Mouse (Mus musculus) embryonic facial prominence, embryonic 15.5 days (tissue): ENCODE measurements at regions not wholly inside any gene's neighbourhood (a gene's known extent, or its start where the extent isn't known, plus 50 kb on each side); places are given as distances from the start of the nearest gene placed in this dataset.

ENCODE experiments used
- ATAC-seq: fragments of 200-750 bp; cut with Nextera tagmentation; 2 replicates; pipeline ENCODE4 v1.8.0; 2017; ENCODE audit warnings: low read depth, moderate TSS enrichment; ENCODE audit not compliant: insufficient number of reproducible peaks, low FRiP score, low TSS enrichment
- H3K27ac ChIP-seq: fragments of 300-500 bp; sonication (generic); replicated peaks from 2 replicates; pipeline ENCODE4 v1.5.1; 2015; ENCODE audit warnings: mild to moderate bottlenecking, inconsistent platforms
- H3K27me3 ChIP-seq: fragments of 300-500 bp; sonication (generic); 2 replicates; pipeline ENCODE4 v1.6.1; 2015; ENCODE audit warnings: inconsistent platforms
- H3K36me3 ChIP-seq: fragments of 300-500 bp; sonication (generic); 2 replicates; pipeline ENCODE4 v1.6.1; 2015; ENCODE audit warnings: mild to moderate bottlenecking, inconsistent platforms
- H3K4me1 ChIP-seq: fragments of 300-500 bp; sonication (generic); 2 replicates; pipeline ENCODE4 v1.6.1; 2015; ENCODE audit warnings: inconsistent platforms
- H3K4me2 ChIP-seq: fragments of 300-500 bp; sonication (generic); replicated peaks from 2 replicates; pipeline ENCODE4 v1.6.1; 2015; ENCODE audit warnings: mild to moderate bottlenecking, inconsistent platforms
- H3K4me3 ChIP-seq: fragments of 300-500 bp; sonication (generic); replicated peaks from 2 replicates; pipeline ENCODE4 v1.5.1; 2015; ENCODE audit warnings: mild to moderate bottlenecking, inconsistent platforms
- H3K9ac ChIP-seq: fragments of 300-500 bp; sonication (generic); 2 replicates; pipeline ENCODE4 v1.6.1; 2015; ENCODE audit warnings: inconsistent platforms
- H3K9me3 ChIP-seq: fragments of 300-500 bp; sonication (generic); replicated peaks from 2 replicates; pipeline ENCODE4 v1.6.1; 2016; ENCODE audit warnings: inconsistent platforms
- WGBS: fragments of 180-500 bp; shearing (Covaris S2); methylation state at CpG from one replicate; pipeline ENCODE4 v1.1.7; 2015; 5-methylcytosine and 5-hydroxymethylcytosine counted together

DNA sequence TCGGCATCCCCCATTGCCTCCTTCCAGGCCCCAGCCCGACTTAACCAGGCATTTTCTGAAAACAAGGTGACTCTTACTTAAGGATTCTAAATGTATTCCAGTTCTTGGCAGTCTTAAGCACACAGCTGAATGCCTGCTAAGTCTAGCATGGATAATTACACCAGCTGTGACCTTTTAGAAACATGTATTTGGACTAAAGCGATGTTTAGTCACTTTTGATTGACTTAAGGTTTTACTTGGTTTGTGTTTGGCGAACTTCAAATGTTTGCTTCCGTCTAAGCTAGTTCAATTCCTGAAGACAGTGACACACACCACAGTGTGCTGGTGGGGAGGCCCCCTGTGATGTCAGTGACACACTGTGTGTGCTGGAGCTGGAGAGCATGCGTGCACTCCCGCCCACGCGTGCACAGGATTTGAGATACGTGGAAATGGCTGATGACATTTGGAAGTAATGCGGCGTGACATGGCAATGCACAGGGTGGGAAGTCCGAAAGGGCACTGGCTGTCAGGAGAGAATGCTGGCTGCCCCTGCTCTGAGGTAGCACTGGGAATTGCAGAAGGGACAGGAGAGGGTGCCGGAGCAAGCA lies 179.0 kb upstream of the Cdh13 start:
- peak; percentile 71; the same call in 1 of the 2 replicates for ATAC-seq
- WGBS, result 44% methylated on average over 14 of the region's 14 CpGs

DNA sequence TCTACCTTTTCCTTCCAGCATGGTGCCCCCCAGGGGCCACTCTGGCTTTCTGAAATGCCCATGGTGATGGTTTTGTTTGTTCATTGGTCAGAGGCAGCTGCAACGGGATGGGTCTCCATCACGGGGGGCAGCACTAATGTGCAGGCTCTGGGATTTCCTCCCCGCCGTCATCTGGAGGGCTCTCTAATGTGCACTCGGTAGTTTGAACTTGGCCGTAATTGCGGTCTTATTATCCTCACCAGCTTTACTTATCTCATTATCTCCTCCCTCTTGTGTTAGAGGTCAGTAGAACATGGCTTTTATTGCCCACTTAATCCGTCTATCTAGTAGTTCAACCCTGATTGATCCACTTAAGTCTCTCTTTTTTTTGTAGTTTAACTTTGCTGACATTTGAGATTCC lies 182.2 kb upstream of the Cdh13 start:
- no peak overlapping the region for H3K9ac ChIP-seq
- H3K27ac ChIP-seq, result no peak overlapping the region
- H3K4me2 ChIP-seq, result no peak overlapping the region
- 0 out of 2 replicates have a peak, but pooled peaks cover 3% of the 10 kb centered on the region for H3K27me3 ChIP-seq
- 64% methylated on average over 8 of the region's 8 CpGs for WGBS
- no peaks in the 10 kb centered on the region for H3K36me3 ChIP-seq
- no peak overlapping the region for H3K4me3 ChIP-seq
- no peak for ATAC-seq
- peaks cover 31% of the 10 kb centered on the region for H3K4me1 ChIP-seq
- no peaks in the 10 kb centered on the region for H3K9me3 ChIP-seq

More for the DNA sequence above, 179.0 kb upstream of the Cdh13 start:
- Histone ChIP-seq H3K9me3 (no peaks in the 10 kb centered on the region), H3K36me3 (no peaks in the 10 kb centered on the region), H3K9ac (no peak overlapping the region), H3K27ac (no peak overlapping the region), H3K4me3 (no peak overlapping the region), H3K4me1 (peaks cover 28% of the 10 kb centered on the region), H3K4me2 (no peak overlapping the region), H3K27me3 (0 out of 2 replicates have a peak, but pooled peaks cover 3% of the 10 kb centered on the region)

DNA sequence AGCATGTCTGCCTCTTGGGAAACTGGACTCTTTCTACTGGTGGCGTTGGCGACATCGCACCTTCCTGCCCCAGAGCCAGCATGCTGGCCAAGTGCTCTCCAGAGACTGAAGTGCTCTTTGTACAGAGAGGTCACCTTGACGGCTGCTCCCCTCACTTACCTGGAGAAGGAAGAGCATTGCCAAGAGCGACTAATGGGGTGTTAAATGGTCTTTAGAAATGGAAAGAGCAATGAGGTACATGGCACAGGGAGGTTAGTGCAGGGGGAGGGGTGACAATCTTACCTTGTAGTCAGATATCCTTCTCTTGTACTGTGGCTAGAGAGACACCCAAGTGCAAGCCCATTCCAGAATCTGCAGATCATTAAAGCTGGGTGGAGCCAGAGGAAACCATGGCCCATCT lies 220.8 kb upstream of the Cdh13 start:
- no peaks in the 10 kb centered on the region for H3K4me1 ChIP-seq
- no peak overlapping the region for H3K9ac ChIP-seq
- no peak overlapping the region for H3K27ac ChIP-seq
- H3K27me3 ChIP-seq, result no peaks in the 10 kb centered on the region
- WGBS, result 60% methylated on average over 5 of the region's 5 CpGs
- no peaks in the 10 kb centered on the region for H3K36me3 ChIP-seq
- no peak for ATAC-seq
- H3K4me3 ChIP-seq, result no peak overlapping the region
- H3K9me3 ChIP-seq, result no peaks in the 10 kb centered on the region
- H3K4me2 ChIP-seq, result no peak overlapping the region

DNA sequence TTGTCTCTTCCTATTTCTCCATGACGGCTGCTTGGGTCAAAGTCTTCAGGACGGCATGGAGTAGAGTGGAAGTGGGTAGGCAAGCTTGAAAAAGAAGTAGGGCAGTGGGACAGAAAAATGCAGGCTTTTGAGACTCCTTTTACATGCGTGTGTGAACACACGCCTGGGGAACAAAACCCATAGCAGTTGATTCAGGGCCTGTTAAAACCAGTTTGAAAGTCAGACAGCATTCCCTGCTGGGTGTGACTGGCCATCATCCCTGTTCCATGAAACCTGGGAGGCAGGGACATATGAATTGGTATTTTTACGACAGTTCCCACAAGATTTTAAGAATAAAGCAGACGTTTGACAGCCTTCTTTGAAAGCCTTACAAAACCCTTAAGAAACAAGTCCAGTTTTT lies 226.8 kb upstream of the Cdh13 start:
- no peak for ATAC-seq
- H3K27me3 ChIP-seq, result no peaks in the 10 kb centered on the region
- H3K9ac ChIP-seq, result no peak overlapping the region
- WGBS, result 77% methylated on average over 6 of the region's 6 CpGs
- H3K9me3 ChIP-seq, result no peaks in the 10 kb centered on the region
- no peak overlapping the region for H3K4me2 ChIP-seq
- no peaks in the 10 kb centered on the region for H3K4me1 ChIP-seq
- H3K27ac ChIP-seq, result no peak overlapping the region
- no peak overlapping the region for H3K4me3 ChIP-seq
- H3K36me3 ChIP-seq, result no peaks in the 10 kb centered on the region

DNA sequence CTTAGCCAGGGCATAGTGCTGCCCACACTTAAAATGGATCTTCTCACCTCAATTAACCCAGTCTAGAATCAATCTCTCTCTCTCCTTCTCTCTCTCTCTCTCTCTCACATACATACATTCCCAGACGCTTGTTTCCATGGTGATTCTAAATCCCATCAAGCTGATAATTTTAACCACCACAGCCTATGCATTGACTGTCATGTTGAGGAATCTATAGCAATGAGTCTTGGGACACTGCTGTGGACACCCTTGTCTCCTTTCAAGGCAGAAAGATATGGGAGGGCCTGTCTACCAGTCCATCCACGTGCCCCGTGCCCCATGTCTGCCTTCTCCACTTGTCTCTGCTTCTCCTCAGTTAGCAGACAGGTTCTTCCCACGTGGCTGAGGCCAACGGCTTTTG lies 228.0 kb upstream of the Cdh13 start:
- Histone ChIP-seq H3K4me2 (no peak overlapping the region), H3K27ac (no peak overlapping the region), H3K27me3 (no peaks in the 10 kb centered on the region), H3K9me3 (no peaks in the 10 kb centered on the region), H3K9ac (no peak overlapping the region), H3K4me3 (no peak overlapping the region), H3K36me3 (no peaks in the 10 kb centered on the region), H3K4me1 (no peaks in the 10 kb centered on the region)
- ATAC-seq, result no peak
- 87% methylated on average over 5 of the region's 5 CpGs for WGBS

DNA sequence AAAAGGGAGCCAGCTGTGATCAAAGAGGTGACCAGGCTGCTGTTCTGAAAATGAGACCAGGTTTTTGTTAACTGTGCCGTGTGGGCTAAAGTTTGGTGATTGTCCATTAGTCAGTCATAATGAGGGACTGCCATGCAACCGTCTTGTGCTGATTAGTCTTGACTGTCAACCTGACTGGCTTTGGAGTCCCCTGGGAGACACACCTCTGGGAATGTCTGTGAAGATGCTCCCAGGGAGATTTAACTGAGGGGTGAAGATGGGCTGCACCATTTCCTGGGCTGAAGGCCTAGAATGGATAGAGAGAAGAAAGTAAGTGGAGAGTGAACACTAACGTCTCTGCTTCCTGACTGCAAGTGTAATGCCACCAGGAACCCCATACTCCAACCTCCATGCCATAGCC lies 233.1 kb upstream of the Cdh13 start:
- no peaks in the 10 kb centered on the region for H3K9me3 ChIP-seq
- H3K4me2 ChIP-seq, result no peak overlapping the region
- H3K27me3 ChIP-seq, result no peaks in the 10 kb centered on the region
- WGBS, result 78% methylated on average over 3 of the region's 3 CpGs
- H3K4me1 ChIP-seq, result no peaks in the 10 kb centered on the region
- H3K36me3 ChIP-seq, result no peaks in the 10 kb centered on the region
- H3K9ac ChIP-seq, result no peak overlapping the region
- H3K4me3 ChIP-seq, result no peak overlapping the region
- no peak for ATAC-seq
- H3K27ac ChIP-seq, result no peak overlapping the region

DNA sequence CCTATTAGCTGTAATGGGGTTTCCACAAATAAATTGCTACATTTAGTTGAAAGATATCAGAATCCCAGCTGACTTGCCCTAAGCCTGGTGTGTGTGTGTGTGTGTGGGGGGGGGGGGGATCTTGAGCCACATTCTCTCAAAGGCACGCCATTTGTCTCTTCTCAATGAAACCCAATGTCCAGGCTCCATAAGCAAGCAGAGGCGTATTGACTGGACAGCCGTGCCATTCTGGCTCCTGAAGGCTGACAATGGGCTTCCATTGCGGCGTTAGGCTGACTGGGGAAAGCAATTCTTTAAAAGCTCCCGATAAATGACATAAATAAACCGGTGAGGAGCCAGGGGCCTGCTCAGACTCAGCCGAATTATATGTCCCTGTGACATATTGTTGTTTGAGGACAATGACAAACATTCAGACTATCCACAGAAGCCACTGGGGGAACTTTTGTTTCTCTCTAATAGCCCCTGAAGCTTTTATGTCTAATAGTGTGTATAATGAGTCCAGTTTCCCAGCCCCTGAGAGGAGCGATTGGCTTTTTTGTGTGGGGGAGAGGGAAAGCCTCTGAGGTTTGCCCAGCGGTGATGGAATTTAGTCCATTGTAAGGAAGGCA lies 240.6 kb upstream of the Mphosph6 start:
- Histone ChIP-seq H3K27me3 (no peaks in the 10 kb centered on the region), H3K4me1 (no peaks in the 10 kb centered on the region), H3K9me3 (no peaks in the 10 kb centered on the region), H3K36me3 (no peaks in the 10 kb centered on the region), H3K9ac (no peak overlapping the region), H3K4me3 (no peak overlapping the region), H3K4me2 (no peak overlapping the region), H3K27ac (no peak overlapping the region)
- no peak for ATAC-seq
- WGBS, result 73% methylated on average over 10 of the region's 10 CpGs

DNA sequence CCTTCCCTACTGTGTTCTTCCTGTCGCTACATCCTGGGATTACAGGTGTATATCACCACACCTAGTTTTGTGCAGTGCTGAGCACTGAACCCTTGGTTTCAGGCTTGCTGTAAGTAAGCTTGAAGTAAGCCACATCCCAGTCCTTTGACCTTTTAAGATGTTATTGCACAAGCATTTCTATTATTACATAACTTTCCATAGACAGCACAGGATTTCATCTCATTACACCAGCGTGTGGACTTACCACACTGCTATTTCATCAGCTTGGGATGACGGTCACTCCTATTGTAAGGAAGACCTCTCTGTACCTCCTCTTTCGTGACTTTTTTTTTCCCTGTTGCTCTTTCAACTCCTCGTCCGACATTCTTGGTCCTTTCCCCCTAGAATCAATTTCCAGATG lies 239.5 kb upstream of the Mphosph6 start:
- Histone ChIP-seq H3K4me2 (no peak overlapping the region), H3K9ac (no peak overlapping the region), H3K9me3 (no peaks in the 10 kb centered on the region), H3K36me3 (no peaks in the 10 kb centered on the region), H3K27ac (no peak overlapping the region), H3K27me3 (no peaks in the 10 kb centered on the region), H3K4me1 (no peaks in the 10 kb centered on the region), H3K4me3 (no peak overlapping the region)
- WGBS, result 69% methylated on average over 6 of the region's 6 CpGs
- no peak for ATAC-seq

DNA sequence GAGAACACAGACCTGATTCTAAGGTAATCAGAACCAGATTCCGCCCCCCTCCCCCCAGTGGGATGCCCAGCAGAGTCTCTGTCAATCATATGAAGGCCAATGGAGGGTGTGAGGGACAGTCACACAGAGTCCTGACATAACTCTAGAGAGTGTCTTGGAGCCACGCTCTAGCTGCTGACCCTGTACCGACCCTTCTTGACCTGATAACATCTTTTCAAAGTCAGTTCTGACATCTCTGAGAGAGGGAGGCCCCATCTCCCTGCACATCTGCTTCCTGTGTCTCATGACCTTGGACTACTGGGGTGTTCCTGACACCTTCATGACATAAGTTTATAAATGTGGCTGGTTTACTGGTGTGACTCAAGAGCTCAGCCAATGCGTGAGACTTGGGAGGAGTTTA lies 236.1 kb upstream of the Mphosph6 start:
- ATAC-seq, result no peak
- H3K4me3 ChIP-seq, result no peak overlapping the region
- no peak overlapping the region for H3K4me2 ChIP-seq
- no peaks in the 10 kb centered on the region for H3K9me3 ChIP-seq
- H3K27ac ChIP-seq, result no peak overlapping the region
- H3K36me3 ChIP-seq, result no peaks in the 10 kb centered on the region
- no peak overlapping the region for H3K9ac ChIP-seq
- H3K27me3 ChIP-seq, result no peaks in the 10 kb centered on the region
- no peaks in the 10 kb centered on the region for H3K4me1 ChIP-seq
- WGBS, result 63% methylated on average over 4 of the region's 4 CpGs

DNA sequence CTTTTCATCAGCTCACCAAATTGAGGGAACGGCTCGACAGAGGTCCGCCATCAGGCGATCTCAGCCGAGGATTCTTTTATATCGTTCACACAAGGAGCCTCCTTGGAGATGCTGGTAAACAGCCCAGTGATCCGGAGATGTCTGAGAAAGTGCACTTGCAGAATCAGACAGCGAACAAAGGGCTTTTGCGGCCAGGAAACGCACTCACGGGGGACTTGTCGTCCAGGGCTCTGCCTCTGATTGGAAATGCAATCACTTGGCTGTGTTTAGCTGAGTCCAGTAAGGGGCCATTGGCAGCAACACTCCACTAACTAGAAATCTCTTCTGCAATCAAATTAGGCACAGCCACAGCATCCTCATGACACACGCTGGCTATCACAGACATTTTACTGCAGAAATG lies 232.3 kb upstream of the Mphosph6 start:
- H3K4me1 ChIP-seq, result no peaks in the 10 kb centered on the region
- no peaks in the 10 kb centered on the region for H3K36me3 ChIP-seq
- no peak overlapping the region for H3K27ac ChIP-seq
- H3K9ac ChIP-seq, result no peak overlapping the region
- no peak overlapping the region for H3K4me2 ChIP-seq
- no peaks in the 10 kb centered on the region for H3K27me3 ChIP-seq
- no peaks in the 10 kb centered on the region for H3K9me3 ChIP-seq
- WGBS, result 57% methylated on average over 13 of the region's 13 CpGs
- no peak for ATAC-seq
- H3K4me3 ChIP-seq, result no peak overlapping the region

DNA sequence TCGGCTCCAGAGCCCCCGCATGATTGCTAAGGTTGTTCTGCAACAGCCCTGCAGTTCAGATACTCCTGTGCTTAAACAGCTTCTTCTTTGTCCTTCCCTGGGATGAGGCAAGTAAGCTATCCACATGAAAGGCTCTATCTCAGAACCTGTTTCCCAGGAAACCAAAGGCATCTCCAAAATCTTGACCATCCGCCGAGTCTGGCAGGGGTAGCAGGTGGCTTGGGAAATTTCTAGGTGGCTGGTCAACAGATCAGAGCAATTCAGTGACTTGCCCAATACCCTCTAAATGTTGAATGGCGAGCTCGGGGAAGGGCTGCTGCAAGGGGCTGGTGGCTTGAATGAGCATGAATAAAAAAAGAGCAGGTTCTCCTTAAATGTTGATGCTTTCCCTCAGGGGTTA lies 229.7 kb upstream of the Mphosph6 start:
- no peak overlapping the region for H3K27ac ChIP-seq
- H3K27me3 ChIP-seq, result no peaks in the 10 kb centered on the region
- H3K4me1 ChIP-seq, result no peaks in the 10 kb centered on the region
- ATAC-seq, result no peak
- no peak overlapping the region for H3K4me3 ChIP-seq
- H3K36me3 ChIP-seq, result no peaks in the 10 kb centered on the region
- WGBS, result 44% methylated on average over 6 of the region's 6 CpGs
- H3K4me2 ChIP-seq, result no peak overlapping the region
- H3K9me3 ChIP-seq, result no peaks in the 10 kb centered on the region
- no peak overlapping the region for H3K9ac ChIP-seq
